Mouse (Mus musculus) heart, postnatal 0 days (tissue): ENCODE measurements around the gene Rora.

Source experiments
- CTCF ChIP-seq: IDR thresholded peaks from 2 replicates; pipeline ENCODE4 v1.5.1; 2016; ENCODE audit warnings: antibody characterized with exemption, control low read depth, low read depth
- EP300 ChIP-seq: IDR thresholded peaks from 2 replicates; pipeline ENCODE4 v1.6.1; 2016; ENCODE audit warnings: antibody characterized with exemption, low read depth

DNA sequence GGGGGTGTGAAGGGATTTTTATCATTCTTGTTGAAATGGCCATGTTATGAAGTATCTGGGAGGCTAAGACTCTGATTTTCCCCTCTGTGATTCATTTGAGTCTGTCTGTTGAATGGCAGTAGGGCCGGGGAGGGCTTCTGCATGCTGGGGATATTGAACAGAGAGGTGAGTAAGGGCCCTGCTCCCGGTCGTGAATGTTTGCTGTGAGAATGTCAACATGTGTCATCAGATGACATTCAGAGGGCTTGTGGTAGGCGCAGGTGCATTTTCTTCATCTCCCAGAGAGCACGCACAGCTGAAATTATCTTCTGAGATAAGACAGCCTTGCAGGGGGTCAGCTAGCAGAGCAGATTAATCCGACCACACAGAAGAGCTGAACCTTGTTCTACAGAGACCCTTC is 692.0 kb downstream of the Rora start:
- TF ChIP-seq CTCF: no peak
- TF ChIP-seq EP300: no peak
